In the genomic region with DNA sequence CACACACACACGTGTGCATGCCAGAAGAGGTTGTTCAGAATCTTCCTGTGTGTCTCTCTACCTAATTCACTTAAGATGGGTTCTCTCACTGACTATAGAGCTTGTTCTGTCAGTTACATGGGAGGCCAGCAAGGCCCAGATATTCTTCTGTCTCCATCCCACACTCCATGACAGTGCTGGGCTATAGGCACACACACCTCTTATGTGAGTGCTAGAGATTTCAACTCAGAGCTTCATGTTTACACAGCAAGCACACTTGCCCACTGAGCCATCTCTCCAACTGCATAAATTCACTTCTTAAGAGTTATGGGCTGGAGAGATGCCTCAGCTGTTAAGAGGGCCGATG, we compare ENCODE assay signal across 18 mouse cellular contexts. TPM values are rescaled to one million over a fixed set of nuclear protein-coding genes. Genes with fewer than 3 reads are reported as not detected.
DNase-seq lines count a peak whose midpoint lies in the region; ATAC-seq and TF ChIP-seq lines count a peak whose summit lies in the region.
"Had no signal": no experiment of that assay in that cellular context is flagged by ENCODE, and none has a peak within 500 bp of the region (broad histone marks: within the 10 kb centered on the region; RNA-seq: fewer than 3 reads in every experiment).

No protein-coding gene starts in this region.

- no peak overlapping the region for H3K4me2 ChIP-seq in midbrain, embryonic 11.5 days
- H3K4me2 ChIP-seq: forebrain, embryonic 13.5 days; heart, embryonic 12.5 days; hindbrain, embryonic 12.5 days had no signal

- no peak overlapping the region for H3K27ac ChIP-seq in midbrain, embryonic 11.5 days (ENCODE audit: low read depth, low read length)
- H3K27ac ChIP-seq in midbrain, embryonic 10.5 days (replicated peaks), result no peak overlapping the region
- peak overlapping the region; percentile 33; the same call in 1 of the 2 replicates for H3K27ac ChIP-seq in embryonic fibroblast, embryonic 13.5 days (ENCODE audit: insufficient read depth, low read length)
- H3K27ac ChIP-seq: forebrain, embryonic 13.5 days; hindbrain, embryonic 12.5 days; hindbrain, postnatal 0 days had no signal

- TF ChIP-seq CTCF in embryonic fibroblast, embryonic 13.5 days (IDR thresholded peaks at IDR 0.05; ENCODE audit: borderline replicate concordance, insufficient read depth, low read length), result no peak

- H3K9me3 ChIP-seq in midbrain, embryonic 11.5 days (ENCODE audit: control insufficient read depth, low read length), result no peaks in the 10 kb centered on the region; the same call in 1 of the 2 replicates
- no peaks in the 10 kb centered on the region for H3K9me3 ChIP-seq in midbrain, embryonic 10.5 days (replicated peaks)

- no peaks in the 10 kb centered on the region for H3K36me3 ChIP-seq in midbrain, embryonic 11.5 days (ENCODE audit: control insufficient read depth, insufficient read depth, low read length)
- H3K36me3 ChIP-seq in midbrain, embryonic 10.5 days, result no peaks in the 10 kb centered on the region
- H3K36me3 ChIP-seq: hindbrain, embryonic 12.5 days had no signal

- TF ChIP-seq POLR2A in embryonic fibroblast, embryonic 13.5 days (IDR thresholded peaks at IDR 0.05; ENCODE audit: low read depth, low read length), result no peak

- 0 out of 2 replicates have a peak, but pooled peaks cover 4% of the 10 kb centered on the region for H3K4me1 ChIP-seq in midbrain, embryonic 11.5 days (ENCODE audit: control insufficient read depth, insufficient read depth, low read length)
- peaks cover 13% of the 10 kb centered on the region for H3K4me1 ChIP-seq in midbrain, embryonic 10.5 days
- peaks cover 9% of the 10 kb centered on the region for H3K4me1 ChIP-seq in embryonic fibroblast, embryonic 13.5 days (ENCODE audit: control insufficient read depth, insufficient read depth, low read length)
- H3K4me1 ChIP-seq: forebrain, embryonic 13.5 days; heart, embryonic 12.5 days had no signal

- DNase-seq in heart, adult 11 months, result peak; percentile 82
- DNase-seq in heart, postnatal 4 days, result no peak
- DNase-seq in midbrain, embryonic 11.5 days (ENCODE audit: low spot score, missing footprints), result peak; percentile 86
- DNase-seq in midbrain, embryonic 10.5 days (ENCODE audit: low spot score), result no peak
- no peak for DNase-seq in cerebellum, adult 11 months
- no peak for DNase-seq in frontal cortex, postnatal 14 days (ENCODE audit: low spot score in 2 of 2)
- DNase-seq: adrenal gland, adult 2 months; adrenal gland, postnatal 25 days; cerebellum, adult 2 months; cerebellum, postnatal 10 days; forebrain, postnatal 0 days; gastrocnemius, postnatal 14 days; kidney, adult 11 months had no signal

- H3K4me3 ChIP-seq in midbrain, embryonic 11.5 days (ENCODE audit: low read depth, low read length), result no peak overlapping the region
- no peak overlapping the region for H3K4me3 ChIP-seq in midbrain, embryonic 10.5 days
- H3K4me3 ChIP-seq in embryonic fibroblast, embryonic 13.5 days (ENCODE audit: insufficient read depth, low read length), result no peak overlapping the region
- H3K4me3 ChIP-seq: forebrain, embryonic 13.5 days; heart, embryonic 12.5 days; hindbrain, embryonic 12.5 days had no signal

- H3K27me3 ChIP-seq in midbrain, embryonic 11.5 days (ENCODE audit: control insufficient read depth, insufficient read depth, low read length), result no peaks in the 10 kb centered on the region
- no peaks in the 10 kb centered on the region for H3K27me3 ChIP-seq in midbrain, embryonic 10.5 days (ENCODE audit: low read depth, poor library complexity, severe bottlenecking)
- H3K27me3 ChIP-seq: forebrain, embryonic 13.5 days; heart, embryonic 12.5 days; hindbrain, embryonic 12.5 days had no signal

- no peak overlapping the region for H3K9ac ChIP-seq in midbrain, embryonic 11.5 days (ENCODE audit: low read length)
- H3K9ac ChIP-seq: forebrain, embryonic 13.5 days; forebrain, postnatal 0 days; heart, embryonic 12.5 days; hindbrain, embryonic 12.5 days had no signal

- peak; percentile 5; the same call in 1 of the 2 replicates for ATAC-seq in midbrain, embryonic 11.5 days (ENCODE audit: low FRiP score)
- ATAC-seq: forebrain, embryonic 13.5 days; forebrain, postnatal 0 days; hindbrain, postnatal 0 days had no signal

- WGBS in midbrain, embryonic 11.5 days, result 79% methylated on average over 2 of the region's 2 CpGs
- WGBS in midbrain, embryonic 10.5 days, result 81% methylated on average over 2 of the region's 2 CpGs

RNA-seq across cellular contexts. Expression of gene Bicc1, which starts 20.7 kb away (rescaled TPM):
- total RNA-seq in heart, postnatal 4 days (2021), result 10 to 100 TPM; 37.6 to 38.4 TPM
- 9.2 and 9.6 TPM in 2 replicates for polyA plus RNA-seq in midbrain, embryonic 11.5 days (2014; fragmentation: Nextera tagmentation; extraction: Ambion mirVana)
- 4.1 and 5.9 TPM in 2 replicates for polyA plus RNA-seq in midbrain, embryonic 10.5 days (2016; fragmentation: Nextera tagmentation; extraction: Ambion mirVana)
- 53.8 and 86.8 TPM in 2 replicates for polyA plus RNA-seq in embryonic fibroblast, embryonic 13.5 days (2011; ENCODE audit: insufficient read length, low read depth, missing spikeins)

Comparison
In these comparisons a context has a peak if more than half of its experiments do, and no peak if none do; other contexts are left out.
1. DNase-seq: peak in heart, adult 11 months (single experiment) and midbrain, embryonic 11.5 days (single experiment); none in heart, postnatal 4 days (single experiment), midbrain, embryonic 10.5 days (single experiment), cerebellum, adult 11 months (single experiment) and frontal cortex, postnatal 14 days (0 of 2).